Mouse (Mus musculus): ENCODE results near the gene Tacc3. TPM values are rescaled to one million over a fixed set of nuclear protein-coding genes. Genes with fewer than 3 reads are reported as not detected.

The Tacc3 gene
- polyA plus RNA-seq, 1 experiment from 2014 or later = 160 TPM

- Histone ChIP-seq H3K4me2 (replicated peaks) (no peak overlapping the region), H3K27me3 (replicated peaks) (peaks cover 47% of the 10 kb centered on the region), H3K4me3 (no peak overlapping the region), H3K4me1 (peaks cover 72% of the 10 kb centered on the region), H3K9ac (no peak overlapping the region), H3K36me3 (no peaks in the 10 kb centered on the region), H3K9me3 (no peaks in the 10 kb centered on the region), H3K27ac (no peak overlapping the region)
- 89% methylated on average over 5 of the region's 5 CpGs for WGBS
- no peak for ATAC-seq (ENCODE audit: low FRiP score, low read depth)
Observed at GRCm38 (mm10) chr5:33698669-33699068, 40.7 kb downstream of the Tacc3 start.

- Histone ChIP-seq H3K9me3 (no peaks in the 10 kb centered on the region), H3K27ac (no peak overlapping the region), H3K36me3 (no peaks in the 10 kb centered on the region), H3K27me3 (replicated peaks) (peaks cover 34% of the 10 kb centered on the region), H3K9ac (no peak overlapping the region), H3K4me3 (no peak overlapping the region), H3K4me2 (replicated peaks) (no peak overlapping the region), H3K4me1 (peaks cover 72% of the 10 kb centered on the region)
- ATAC-seq (ENCODE audit: low FRiP score, low read depth) = no peak
- 50% methylated on average over 13 of the region's 13 CpGs for WGBS
Observed at GRCm38 (mm10) chr5:33700010-33700409, 42.1 kb downstream of the Tacc3 start.

- Histone ChIP-seq H3K4me3 (no peak overlapping the region), H3K4me1 (peaks cover 70% of the 10 kb centered on the region), H3K36me3 (no peaks in the 10 kb centered on the region), H3K27me3 (replicated peaks) (peaks cover 19% of the 10 kb centered on the region), H3K27ac (no peak overlapping the region), H3K4me2 (replicated peaks) (no peak overlapping the region), H3K9ac (no peak overlapping the region), H3K9me3 (no peaks in the 10 kb centered on the region)
- WGBS = 79% methylated on average over 11 of the region's 11 CpGs
- ATAC-seq (ENCODE audit: low FRiP score, low read depth) = no peak
Observed at GRCm38 (mm10) chr5:33701832-33702231, 43.9 kb downstream of the Tacc3 start.

GRCm38 (mm10) chr5:33703999-33704398, 46.1 kb downstream of the Tacc3 start:
- no peak overlapping the region for H3K4me3 ChIP-seq

GRCm38 (mm10) chr5:33704945-33705611, 47.1 kb downstream of the Tacc3 start:
- WGBS = 2% methylated on average over 11 of the region's 11 CpGs

More at GRCm38 (mm10) chr5:33703999-33704398, 46.1 kb downstream of the Tacc3 start:
- WGBS = 17% methylated on average over 8 of the region's 8 CpGs
- peaks cover 53% of the 10 kb centered on the region for H3K4me1 ChIP-seq
- H3K4me2 ChIP-seq (replicated peaks) = peak overlapping the region; percentile 38; the same call in 1 of the 2 replicates
- peaks cover 11% of the 10 kb centered on the region for H3K27me3 ChIP-seq (replicated peaks)
- no peak overlapping the region for H3K9ac ChIP-seq
- 0 out of 2 replicates have a peak, but pooled peaks have one; percentile 13 for ATAC-seq (ENCODE audit: low FRiP score, low read depth)
- H3K36me3 ChIP-seq = no peaks in the 10 kb centered on the region
- no peaks in the 10 kb centered on the region for H3K9me3 ChIP-seq
- peak overlapping the region; percentile 11 for H3K27ac ChIP-seq

GRCm38 (mm10) chr5:33705612-33706349, 47.9 kb downstream of the Tacc3 start:
- H3K27me3 ChIP-seq (replicated peaks) = no peaks in the 10 kb centered on the region; the same call in none of the 2 replicates
- H3K4me2 ChIP-seq (replicated peaks) = peak overlapping the region; percentile 38
- H3K4me3 ChIP-seq = no peak overlapping the region
- WGBS = 14% methylated on average over 9 of the region's 9 CpGs
- no peak overlapping the region for H3K9ac ChIP-seq
- H3K27ac ChIP-seq = peak overlapping the region; percentile 37; the same call in 1 of the 2 replicates
- no peaks in the 10 kb centered on the region for H3K9me3 ChIP-seq
- H3K4me1 ChIP-seq = peaks cover 37% of the 10 kb centered on the region
- H3K36me3 ChIP-seq = no peaks in the 10 kb centered on the region
- ATAC-seq (ENCODE audit: low FRiP score, low read depth) = peak; percentile 27; the same call in 1 of the 2 replicates

More at GRCm38 (mm10) chr5:33704945-33705611, 47.1 kb downstream of the Tacc3 start:
- Histone ChIP-seq H3K4me1 (peaks cover 44% of the 10 kb centered on the region), H3K9me3 (no peaks in the 10 kb centered on the region), H3K27me3 (replicated peaks) (peaks cover 3% of the 10 kb centered on the region), H3K9ac (no peak overlapping the region), H3K36me3 (no peaks in the 10 kb centered on the region), H3K4me3 (no peak overlapping the region), H3K4me2 (replicated peaks) (peak overlapping the region; percentile 38), H3K27ac (peak overlapping the region; percentile 11; the same call in 1 of the 2 replicates)
- ATAC-seq (ENCODE audit: low FRiP score, low read depth) = peak; percentile 88

GRCm38 (mm10) chr5:33706350-33706629, 48.4 kb downstream of the Tacc3 start:
- WGBS = 81% methylated on average over 1 of the region's 1 CpGs
- 0 out of 2 replicates have a peak overlapping the region, but pooled peaks have one; percentile 38 for H3K4me2 ChIP-seq (replicated peaks)
- ATAC-seq (ENCODE audit: low FRiP score, low read depth) = no peak
- H3K9me3 ChIP-seq = no peaks in the 10 kb centered on the region
- H3K36me3 ChIP-seq = no peaks in the 10 kb centered on the region
- H3K27me3 ChIP-seq (replicated peaks) = no peaks in the 10 kb centered on the region; the same call in none of the 2 replicates
- no peak overlapping the region for H3K4me3 ChIP-seq
- H3K27ac ChIP-seq = peak overlapping the region; percentile 37; the same call in 1 of the 2 replicates
- peaks cover 36% of the 10 kb centered on the region for H3K4me1 ChIP-seq
- no peak overlapping the region for H3K9ac ChIP-seq

GRCm38 (mm10) chr5:33707163-33707562, 49.2 kb downstream of the Tacc3 start:
- Histone ChIP-seq H3K9ac (no peak overlapping the region), H3K9me3 (no peaks in the 10 kb centered on the region), H3K36me3 (no peaks in the 10 kb centered on the region), H3K27ac (no peak overlapping the region), H3K4me2 (replicated peaks) (no peak overlapping the region), H3K4me1 (peaks cover 36% of the 10 kb centered on the region), H3K27me3 (replicated peaks) (no peaks in the 10 kb centered on the region; the same call in 1 of the 2 replicates), H3K4me3 (no peak overlapping the region)
- 79% methylated on average over 4 of the region's 4 CpGs for WGBS
- ATAC-seq (ENCODE audit: low FRiP score, low read depth) = no peak

GRCm38 (mm10) chr5:33709037-33709436, 51.1 kb downstream of the Tacc3 start:
- no peak overlapping the region for H3K4me3 ChIP-seq
- no peak for ATAC-seq (ENCODE audit: low FRiP score, low read depth)
- H3K27ac ChIP-seq = no peak overlapping the region
- H3K9me3 ChIP-seq = no peaks in the 10 kb centered on the region
- no peaks in the 10 kb centered on the region for H3K27me3 ChIP-seq (replicated peaks)
- H3K4me1 ChIP-seq = peaks cover 31% of the 10 kb centered on the region
- H3K4me2 ChIP-seq (replicated peaks) = no peak overlapping the region
- no peak overlapping the region for H3K9ac ChIP-seq
- 67% methylated on average over 2 of the region's 2 CpGs for WGBS
- no peaks in the 10 kb centered on the region for H3K36me3 ChIP-seq

- H3K36me3 ChIP-seq = no peaks in the 10 kb centered on the region
- H3K9me3 ChIP-seq = no peaks in the 10 kb centered on the region
- H3K4me3 ChIP-seq = no peak overlapping the region
- no peak overlapping the region for H3K27ac ChIP-seq
- no peak for ATAC-seq (ENCODE audit: low FRiP score, low read depth)
- H3K27me3 ChIP-seq (replicated peaks) = no peaks in the 10 kb centered on the region
- no peak overlapping the region for H3K4me2 ChIP-seq (replicated peaks)
- 0 out of 2 replicates have a peak, but pooled peaks cover under 1% of the 10 kb centered on the region for H3K4me1 ChIP-seq
- no peak overlapping the region for H3K9ac ChIP-seq
- WGBS = 78% methylated on average over 2 of the region's 2 CpGs
Observed at GRCm38 (mm10) chr5:33712550-33712949, 54.6 kb downstream of the Tacc3 start.

GRCm38 (mm10) chr5:33715182-33715581, 57.3 kb downstream of the Tacc3 start:
- no peak for ATAC-seq (ENCODE audit: low FRiP score, low read depth)

GRCm38 (mm10) chr5:33716467-33716866, 58.5 kb downstream of the Tacc3 start:
- WGBS = 80% methylated on average over 6 of the region's 6 CpGs
- Histone ChIP-seq H3K4me1 (peaks cover 16% of the 10 kb centered on the region), H3K4me2 (replicated peaks) (no peak overlapping the region), H3K4me3 (no peak overlapping the region), H3K36me3 (no peaks in the 10 kb centered on the region), H3K9me3 (no peaks in the 10 kb centered on the region), H3K27me3 (replicated peaks) (no peaks in the 10 kb centered on the region), H3K27ac (no peak overlapping the region), H3K9ac (no peak overlapping the region)
- no peak for ATAC-seq (ENCODE audit: low FRiP score, low read depth)

More at GRCm38 (mm10) chr5:33715182-33715581, 57.3 kb downstream of the Tacc3 start:
- Histone ChIP-seq H3K4me1 (peaks cover 4% of the 10 kb centered on the region; the same call in 1 of the 2 replicates), H3K9ac (no peak overlapping the region), H3K4me3 (no peak overlapping the region), H3K36me3 (no peaks in the 10 kb centered on the region), H3K27me3 (replicated peaks) (no peaks in the 10 kb centered on the region), H3K9me3 (no peaks in the 10 kb centered on the region), H3K27ac (no peak overlapping the region), H3K4me2 (replicated peaks) (no peak overlapping the region)
- WGBS = 24% methylated on average over 2 of the region's 2 CpGs

Data from neural tube, embryonic 12.5 days (tissue).